Mouse (Mus musculus) gastrocnemius, adult 2 months (tissue): ENCODE measurements around the gene Gm29644. TPM values are rescaled to one million over a fixed set of nuclear protein-coding genes. Genes with fewer than 3 reads are reported as not detected.
"Not testable (repeated sequence)": the region's sequence is repeated elsewhere in the genome, so short reads cannot be mapped to it uniquely, and the experiment has no call there.

Source experiments
- DNase-seq: peaks from one replicate; pipeline ENCODE4 v3.0.0; 2022
- H3K27ac ChIP-seq: fragments of 200-600 bp; 2 replicates; pipeline ENCODE4 v1.8.1; 2022; ENCODE audit warnings: mild to moderate bottlenecking
- H3K4me3 ChIP-seq: fragments of 200-600 bp; 2 replicates; pipeline ENCODE4 v1.8.1; 2022; ENCODE audit warnings: mild to moderate bottlenecking, moderate library complexity
- intact Hi-C: fragments of 180-260 bp; cut with DNase I; formaldehyde crosslinking; loops from one replicate; pipeline ENCODE4 v1.15.1; 2025
- long read RNA-seq, 2 experiments: library from polyadenylated mRNA; stranded (forward); transcript quantifications; one replicate each; pipeline ENCODE4 v2.0.0; 2021
- total RNA-seq, 2 experiments: library from RNA; stranded (reverse); gene quantifications; 2 replicates each; pipeline ENCODE4 v1.2.3; 2021

The Gm29644 gene
- not detected for total RNA-seq
- long read RNA-seq, experiment 1: 0 reads
- long read RNA-seq, experiment 2: 0 reads

GRCm38 (mm10) chrY:70303187-70303586 lies at the start of gene Gm29644, which contains the start of gene Gm29423:
Gene Gm29644 (minus strand): TSS chrY:70303343.
Gene Gm29423 (minus strand): TSS chrY:70303287.
- DNase-seq, intact Hi-C loops, H3K4me3 ChIP-seq, H3K27ac ChIP-seq: not testable (repeated sequence)

- H3K4me3 ChIP-seq, intact Hi-C loops, DNase-seq: not testable (repeated sequence)
These were observed 29.6 kb downstream of the Gm29644 start, which contains the start of gene Gm21118 for GRCm38 (mm10) chrY:70273542-70273941. Gene Gm21118 (minus strand): TSS chrY:70273642.

More at GRCm38 (mm10) chrY:70273542-70273941, 29.6 kb downstream of the Gm29644 start, which contains the start of gene Gm21118:
- H3K27ac ChIP-seq: not testable (repeated sequence)

Other genes with a start within 250 kb of the Gm29644 start
- gene Gm21118, start 29.7 kb downstream of the Gm29644 start, total RNA-seq: not detected
- gene Gm29423, start 56 bp downstream of the Gm29644 start, total RNA-seq: not detected
- gene Gm20888, start 138.5 kb upstream of the Gm29644 start, total RNA-seq: not detected